Mouse (Mus musculus) frontal cortex, adult 2 months (tissue): ENCODE results near the gene Lrp3. TPM values are rescaled to one million over a fixed set of nuclear protein-coding genes. Genes with fewer than 3 reads are reported as not detected.

ENCODE experiments used
- polyA plus RNA-seq: library from polyadenylated mRNA; depleted of rRNA; stranded (reverse); fragments of >200 nt; gene quantifications from 2 replicates; pipeline ENCODE4 v1.2.3, GENCODE M21; 2012; rRNA removed

Gene Lrp3
- polyA plus RNA-seq, 1 experiment, result 53.7 TPM

Other genes with a start within 250 kb of the Lrp3 start
- gene Cebpg, start 158.9 kb downstream of the Lrp3 start, polyA plus RNA-seq, result 21.2 and 25.4 TPM in 2 replicates
- gene Cebpa, start 96.2 kb downstream of the Lrp3 start, polyA plus RNA-seq, result 5.3 and 5.7 TPM in 2 replicates
- 53.4 and 55.8 TPM in 2 replicates for gene Slc7a10, start 29.1 kb downstream of the Lrp3 start, polyA plus RNA-seq
- 21.5 and 22.1 TPM in 2 replicates for gene Gpatch1, start 102.9 kb upstream of the Lrp3 start, polyA plus RNA-seq
- gene Rhpn2, start 118.7 kb upstream of the Lrp3 start, polyA plus RNA-seq, result 5.0 and 6.6 TPM in 2 replicates
- gene Faap24, start 181.3 kb upstream of the Lrp3 start, polyA plus RNA-seq, result 5.5 and 5.6 TPM in 2 replicates
- gene Cep89, start 181.5 kb upstream of the Lrp3 start, polyA plus RNA-seq, result 24.0 and 27.2 TPM in 2 replicates
- 0.04 and 0.34 TPM in 2 replicates for gene Slc7a9, start 233.3 kb upstream of the Lrp3 start, polyA plus RNA-seq